Mouse (Mus musculus): ENCODE results near the gene Ifi202b. TPM values are rescaled to one million over a fixed set of nuclear protein-coding genes. Genes with fewer than 3 reads are reported as not detected.
"Not testable (repeated sequence)": the region's sequence is repeated elsewhere in the genome, so short reads cannot be mapped to it uniquely, and the experiment has no call there.

Gene Ifi202b
- total RNA-seq (2021): not detected
- long read RNA-seq, experiment 1: 0 reads
- long read RNA-seq, experiment 2: 0 reads

DNA sequence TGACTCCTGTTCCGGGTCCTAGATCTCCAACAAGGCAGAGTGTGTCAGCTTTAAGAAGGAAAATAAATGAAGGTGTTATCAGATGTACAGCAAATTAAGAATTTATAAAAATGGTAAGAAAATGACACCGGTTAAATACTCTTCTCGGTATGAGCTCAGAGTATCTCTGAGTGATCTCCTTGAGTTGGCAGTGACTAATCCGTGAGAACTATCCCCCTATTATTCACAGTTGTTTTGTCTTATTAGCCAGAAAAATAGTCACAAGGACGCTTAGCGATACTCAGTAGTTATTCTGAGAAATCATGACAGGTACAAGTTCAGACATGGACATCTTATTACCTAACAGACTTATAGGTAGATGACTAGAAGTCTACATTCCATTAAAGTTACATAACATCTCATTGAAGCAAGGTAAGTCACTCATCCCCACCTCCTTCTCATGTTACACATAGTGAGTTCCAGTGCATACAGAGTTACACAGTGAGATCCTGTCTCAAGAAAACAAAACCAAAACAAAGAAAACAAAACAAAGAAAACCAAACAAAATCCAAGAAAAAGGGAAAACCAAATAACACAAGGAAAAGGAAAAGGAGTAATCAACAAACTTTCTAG, at the start of gene Ifi202b:
Gene Ifi202b (minus strand): TSS at position 51 of the 612 bp plus-strand sequence.
- DNase-seq (ENCODE audit: low spot score in 2 of 2): not testable (repeated sequence)

- no peak for DNase-seq (ENCODE audit: low spot score in 2 of 2)
Measured at GRCm38 (mm10) chr1:174031698-174032097, 49.2 kb upstream of the Ifi202b start, which contains the start of gene Ifi205. Gene Ifi205, minus strand, starts transcription at chr1:174031810.

- not testable (repeated sequence) for DNase-seq (ENCODE audit: low spot score in 2 of 2)
Measured at GRCm38 (mm10) chr1:174007050-174007449, 24.5 kb upstream of the Ifi202b start.

GRCm38 (mm10) chr1:174004352-174005109, 22.0 kb upstream of the Ifi202b start:
- not testable (repeated sequence) for DNase-seq (ENCODE audit: low spot score in 2 of 2)

DNA sequence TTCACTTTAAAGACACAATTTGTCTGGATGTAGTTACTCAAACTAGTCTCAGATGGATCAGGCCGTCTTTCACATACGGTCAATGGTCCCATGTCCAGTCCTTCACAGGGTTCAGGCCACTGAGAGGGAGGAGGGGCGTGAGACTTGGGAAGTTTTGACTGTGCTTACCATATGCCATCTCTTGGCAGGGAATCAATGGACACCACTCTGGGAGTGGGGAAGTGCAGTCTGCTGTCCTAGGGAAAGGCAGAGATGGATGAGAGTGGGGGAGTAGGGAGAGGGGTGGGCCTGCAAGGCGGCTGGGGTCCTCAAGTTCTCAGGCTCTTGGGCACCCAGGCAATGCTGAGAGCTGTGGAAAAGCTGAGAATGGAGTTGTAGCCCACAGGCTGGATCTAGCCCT, 12.5 kb upstream of the Ifi202b start:
- DNase-seq (ENCODE audit: low spot score in 2 of 2): no peak

GRCm38 (mm10) chr1:173981038-173981437, 1.5 kb downstream of the Ifi202b start:
- not testable (repeated sequence) for DNase-seq (ENCODE audit: low spot score in 2 of 2)

DNA sequence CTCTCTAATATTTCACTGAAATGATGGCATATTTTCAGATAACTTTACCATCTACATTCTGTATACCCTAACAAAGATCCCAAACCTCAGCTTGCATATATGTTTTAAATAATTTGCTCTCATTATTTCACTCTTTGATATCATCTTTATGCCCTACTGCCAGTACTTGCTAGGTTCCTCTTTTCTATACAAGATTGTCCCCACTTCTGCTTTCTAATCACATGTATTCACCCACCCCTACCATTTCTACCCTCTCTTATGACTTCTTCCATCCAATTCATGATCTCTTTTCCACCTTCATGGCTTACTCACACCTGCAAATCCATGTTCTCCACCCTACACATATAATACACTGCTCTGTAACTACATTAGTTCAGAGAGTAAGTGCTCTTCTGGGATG, 4.9 kb downstream of the Ifi202b start:
- DNase-seq (ENCODE audit: low spot score in 2 of 2): no peak

GRCm38 (mm10) chr1:173973111-173973510, 9.4 kb downstream of the Ifi202b start:
- no peak for DNase-seq (ENCODE audit: low spot score in 2 of 2)

- DNase-seq (ENCODE audit: low spot score in 2 of 2): not testable (repeated sequence)
Measured at GRCm38 (mm10) chr1:173961491-173961890, 21.1 kb downstream of the Ifi202b start.

GRCm38 (mm10) chr1:173959998-173960397, 22.5 kb downstream of the Ifi202b start:
- not testable (repeated sequence) for DNase-seq (ENCODE audit: low spot score in 2 of 2)

GRCm38 (mm10) chr1:173955839-173956527, 26.6 kb downstream of the Ifi202b start:
- not testable (repeated sequence) for DNase-seq (ENCODE audit: low spot score in 2 of 2)

DNA sequence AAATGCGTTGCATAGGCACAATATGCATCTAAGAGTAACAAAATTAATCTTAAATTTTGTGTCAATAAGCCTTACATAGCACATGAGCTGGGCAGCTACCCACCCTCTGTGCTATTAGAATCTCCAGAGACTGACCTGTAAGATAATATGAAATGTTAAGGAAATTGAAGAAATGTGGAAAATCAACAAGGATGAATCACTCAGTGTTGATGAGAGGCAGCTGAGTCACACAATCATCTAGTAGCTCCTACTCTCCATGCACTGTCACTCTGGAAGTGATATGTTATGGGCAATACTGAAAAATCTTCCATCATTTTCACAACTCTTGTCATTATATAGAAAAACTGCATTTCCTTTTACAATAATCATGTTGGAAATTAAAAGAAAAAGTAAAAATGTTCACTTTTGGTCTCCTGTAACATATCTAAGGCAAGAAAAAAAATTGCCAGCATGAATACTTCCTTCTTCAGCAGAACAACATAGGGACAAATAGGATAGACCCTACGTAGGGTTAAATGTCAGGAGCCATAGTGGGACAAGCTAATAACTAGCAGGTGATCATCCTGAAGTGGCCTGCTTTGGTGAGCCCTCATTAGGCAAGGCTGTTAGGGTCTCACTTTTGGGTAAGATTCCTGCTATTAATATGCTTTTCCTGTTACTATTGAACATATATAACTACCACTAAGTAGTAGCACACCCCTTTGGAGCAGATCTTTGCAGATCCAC, 27.3 kb downstream of the Ifi202b start:
- DNase-seq (ENCODE audit: low spot score in 2 of 2): no peak

DNA sequence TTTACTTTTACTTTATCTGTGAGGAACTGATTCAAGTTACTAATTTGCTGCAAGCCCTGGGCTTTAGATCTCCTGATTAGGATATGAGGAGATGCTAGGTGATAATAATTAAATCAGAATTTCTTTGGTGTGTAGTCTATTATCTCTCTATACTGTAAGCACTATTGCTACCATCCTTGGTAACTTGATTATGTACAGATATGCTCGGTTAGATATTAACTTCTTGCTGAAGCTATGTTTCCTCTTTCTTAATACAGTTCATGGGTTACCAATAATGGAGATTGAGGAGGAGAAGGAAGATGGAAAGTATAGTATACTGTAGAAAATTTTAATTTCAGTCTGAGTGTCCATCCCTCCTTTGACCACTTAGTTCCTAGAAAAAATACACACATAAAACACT, 29.0 kb downstream of the Ifi202b start:
- no peak for DNase-seq (ENCODE audit: low spot score in 2 of 2)

DNA sequence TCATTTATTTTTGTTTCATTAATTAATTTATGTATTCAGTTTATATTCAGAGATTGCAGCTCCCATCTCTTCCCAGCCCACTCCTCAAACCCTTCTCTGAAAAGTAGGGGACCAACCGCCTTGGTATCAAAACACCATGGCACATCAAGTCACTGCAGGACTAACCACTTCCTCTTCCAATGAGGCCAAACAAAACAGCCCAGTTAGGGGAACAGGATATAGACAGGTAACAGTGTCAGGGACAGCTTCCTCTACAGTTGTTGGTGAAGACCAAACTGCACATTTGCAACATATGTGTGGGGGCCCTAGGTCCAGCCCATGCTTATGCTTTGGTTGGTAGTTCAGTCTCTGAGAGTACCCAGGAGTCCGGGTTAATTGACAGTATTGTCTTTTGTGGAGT, 33.5 kb downstream of the Ifi202b start:
- not testable (repeated sequence) for DNase-seq (ENCODE audit: low spot score in 2 of 2)

GRCm38 (mm10) chr1:173942780-173943066, 39.8 kb downstream of the Ifi202b start:
- DNase-seq (ENCODE audit: low spot score in 2 of 2): not testable (repeated sequence)

GRCm38 (mm10) chr1:173941924-173942779, 40.4 kb downstream of the Ifi202b start, which contains the start of the genes Mndal and Ifi203:
Gene Mndal, minus strand, starts transcription at chr1:173942491.
Gene Ifi203, minus strand, starts transcription at chr1:173942672.
- DNase-seq (ENCODE audit: low spot score in 2 of 2): not testable (repeated sequence)

- not testable (repeated sequence) for DNase-seq (ENCODE audit: low spot score in 2 of 2)
Measured at GRCm38 (mm10) chr1:173941522-173941921, 41.0 kb downstream of the Ifi202b start.

- DNase-seq (ENCODE audit: low spot score in 2 of 2): not testable (repeated sequence)
Measured at GRCm38 (mm10) chr1:173919279-173919678, 63.3 kb downstream of the Ifi202b start.

DNA sequence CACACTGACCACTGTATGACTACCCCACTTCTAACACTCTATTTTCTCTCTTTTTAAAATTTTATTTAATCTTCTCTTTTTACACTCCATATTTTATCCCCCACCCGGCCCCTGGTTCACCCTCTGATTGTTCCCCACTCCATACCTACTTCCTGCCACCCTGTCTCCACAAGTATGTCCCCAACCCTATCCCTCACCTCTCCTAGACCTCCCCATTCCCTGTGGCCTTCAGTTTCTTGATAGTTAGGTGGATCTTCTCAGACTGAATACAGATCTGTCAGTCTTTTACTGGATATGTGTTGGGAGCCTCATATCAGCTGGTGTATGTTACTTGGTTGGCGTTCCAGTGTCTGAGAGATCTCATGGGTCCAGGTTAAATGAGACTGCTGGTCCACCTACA, 68.0 kb downstream of the Ifi202b start:
- DNase-seq (ENCODE audit: low spot score in 2 of 2): no peak

GRCm38 (mm10) chr1:173913256-173913791, 69.2 kb downstream of the Ifi202b start:
- not testable (repeated sequence) for DNase-seq (ENCODE audit: low spot score in 2 of 2)
